Mouse (Mus musculus) limb, embryonic 13.5 days (tissue): ENCODE data around the gene Gad1. TPM values are rescaled to one million over a fixed set of nuclear protein-coding genes. Genes with fewer than 3 reads are reported as not detected.
"Not testable (repeated sequence)": the region's sequence is repeated elsewhere in the genome, so short reads cannot be mapped to it uniquely, and the experiment has no call there.

Source experiments
- ATAC-seq: fragments of 200-750 bp; cut with Nextera tagmentation; 2 replicates; pipeline ENCODE4 v1.8.0; 2017; ENCODE audit warnings: low read depth, moderate number of reproducible peaks, moderate TSS enrichment; ENCODE audit not compliant: low FRiP score
- H3K27ac ChIP-seq: fragments of 300-500 bp; sonication (generic); 2 replicates; pipeline ENCODE4 v1.5.1; 2015; ENCODE audit warnings: inconsistent platforms, mild to moderate bottlenecking, moderate library complexity
- H3K27me3 ChIP-seq: fragments of 300-500 bp; sonication (generic); 2 replicates; pipeline ENCODE4 v1.6.1; 2015; ENCODE audit warnings: mild to moderate bottlenecking, inconsistent platforms
- H3K36me3 ChIP-seq: fragments of 300-500 bp; sonication (generic); 2 replicates; pipeline ENCODE4 v1.6.1; 2015; ENCODE audit warnings: inconsistent platforms, mild to moderate bottlenecking, moderate library complexity
- H3K4me1 ChIP-seq: fragments of 300-500 bp; sonication (generic); 2 replicates; pipeline ENCODE4 v1.6.1; 2015; ENCODE audit warnings: inconsistent platforms
- H3K4me2 ChIP-seq: fragments of 300-500 bp; sonication (generic); replicated peaks from 2 replicates; pipeline ENCODE4 v1.6.1; 2015; ENCODE audit warnings: inconsistent platforms, mild to moderate bottlenecking, moderate library complexity
- H3K4me3 ChIP-seq: fragments of 300-500 bp; sonication (generic); 2 replicates; pipeline ENCODE4 v1.5.1; 2015; ENCODE audit warnings: moderate library complexity, mild to moderate bottlenecking, inconsistent platforms
- H3K9ac ChIP-seq: fragments of 300-500 bp; sonication (generic); 2 replicates; pipeline ENCODE4 v1.6.1; 2015; ENCODE audit warnings: mild to moderate bottlenecking, inconsistent platforms
- H3K9me3 ChIP-seq: fragments of 300-500 bp; sonication (generic); 2 replicates; pipeline ENCODE4 v1.6.1; 2016; ENCODE audit warnings: inconsistent platforms
- WGBS: fragments of 180-500 bp; shearing (Covaris S2); methylation state at CpG from one replicate; pipeline ENCODE4 v1.1.7; 2015; 5-methylcytosine and 5-hydroxymethylcytosine counted together
- polyA plus RNA-seq: library from polyadenylated mRNA; unstranded; fragments of >200 nt; fragmentation: Nextera tagmentation; extraction: Ambion mirVana; gene quantifications from 2 replicates; pipeline ENCODE4 v1.2.1, GENCODE M21; 2015

Gad1 gene
- polyA plus RNA-seq = 0.45 and 0.46 TPM in 2 replicates

DNA sequence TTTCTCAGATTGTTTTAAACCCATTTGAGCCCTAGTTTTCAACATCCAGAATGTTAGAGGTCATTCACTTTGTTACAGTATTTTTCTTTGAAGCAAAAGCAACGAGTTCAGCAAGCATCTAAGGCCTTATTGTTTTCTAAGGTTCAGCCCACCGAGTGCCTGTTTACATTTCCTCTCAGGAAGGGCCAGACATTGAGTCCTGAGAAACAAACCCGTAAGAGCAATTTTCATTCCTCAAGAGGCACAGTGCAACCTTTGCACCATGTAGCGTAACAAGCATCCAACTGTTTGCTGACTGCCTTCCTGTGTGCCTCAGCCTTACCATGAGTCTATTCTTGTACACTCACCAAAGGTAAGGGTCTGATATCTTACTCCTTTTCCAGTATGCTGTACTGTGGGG is at the start of gene Gad1:
Gene Gad1, plus strand, starts transcription at position 301 of the 400 bp plus-strand sequence.
- WGBS = 56% methylated on average over 4 of the region's 4 CpGs
- Histone ChIP-seq H3K36me3 (no peaks in the 10 kb centered on the region), H3K9me3 (no peaks in the 10 kb centered on the region), H3K4me3 (no peak within 1 kb of the TSS), H3K4me2 (no peak within 1 kb of the TSS), H3K27me3 (peaks cover 14% of the 10 kb centered on the region; the same call in 1 of the 2 replicates), H3K27ac (no peak within 1 kb of the TSS), H3K9ac (no peak within 1 kb of the TSS), H3K4me1 (no peaks in the 10 kb centered on the region)
- no peak for ATAC-seq

DNA sequence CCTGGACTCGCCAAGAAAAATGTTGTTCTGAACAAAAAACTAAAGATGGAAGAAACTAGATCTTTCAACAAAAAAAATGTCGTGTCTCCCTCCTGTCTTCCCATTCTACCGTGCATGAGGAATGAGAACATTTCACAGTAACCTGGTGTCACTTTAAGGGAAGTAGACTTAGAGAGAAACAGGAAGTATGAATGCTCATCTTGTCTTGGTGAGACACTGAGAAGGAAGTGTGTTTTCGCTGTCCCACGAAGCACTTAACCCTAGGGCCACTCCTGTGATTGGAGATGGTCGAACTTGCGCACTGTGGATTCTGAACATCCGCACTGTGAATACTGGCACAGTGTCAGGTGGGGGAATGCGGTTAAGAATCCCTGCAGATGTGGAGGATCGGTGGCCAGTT is 49.4 kb upstream of the Gad1 start:
- Histone ChIP-seq H3K9ac (no peak overlapping the region), H3K36me3 (no peaks in the 10 kb centered on the region), H3K4me1 (0 out of 2 replicates have a peak, but pooled peaks cover 1% of the 10 kb centered on the region), H3K4me3 (no peak overlapping the region), H3K4me2 (no peak overlapping the region), H3K27me3 (peaks cover 10% of the 10 kb centered on the region), H3K9me3 (no peaks in the 10 kb centered on the region), H3K27ac (no peak overlapping the region)
- ATAC-seq = no peak
- 83% methylated on average over 10 of the region's 10 CpGs for WGBS

- no peak overlapping the region for H3K27ac ChIP-seq
- no peaks in the 10 kb centered on the region for H3K9me3 ChIP-seq
- peaks cover 5% of the 10 kb centered on the region; the same call in 1 of the 2 replicates for H3K4me1 ChIP-seq
- 41% methylated on average over 1 of the region's 1 CpGs for WGBS
- no peak overlapping the region for H3K4me2 ChIP-seq
- peaks cover 7% of the 10 kb centered on the region for H3K27me3 ChIP-seq
- no peak overlapping the region for H3K9ac ChIP-seq
- ATAC-seq = no peak
- no peaks in the 10 kb centered on the region for H3K36me3 ChIP-seq
- H3K4me3 ChIP-seq = no peak overlapping the region
Measured at GRCm38 (mm10) chr2:70505229-70505628, 47.6 kb upstream of the Gad1 start.

DNA sequence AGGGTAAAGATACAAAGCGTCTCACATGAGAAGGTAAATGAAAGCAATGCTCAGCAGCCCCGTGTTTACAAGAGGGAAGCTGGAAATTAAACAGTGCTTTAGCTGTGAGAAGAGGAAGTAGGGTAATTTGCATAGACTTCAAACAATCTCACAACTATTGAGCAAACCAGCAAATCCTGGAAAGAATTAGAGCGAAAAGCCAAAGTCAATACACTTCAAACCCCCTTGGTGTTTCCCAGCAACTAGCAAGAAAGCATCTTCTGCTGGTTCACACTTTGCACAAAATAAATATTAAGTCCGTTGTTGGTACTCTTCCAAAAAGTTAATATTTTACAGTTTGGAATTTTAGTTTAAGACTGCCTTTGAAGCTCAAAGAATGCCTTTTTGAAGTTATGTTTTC is 47.0 kb upstream of the Gad1 start:
- ATAC-seq = no peak
- Histone ChIP-seq H3K4me3 (no peak overlapping the region), H3K36me3 (no peaks in the 10 kb centered on the region), H3K27me3 (peaks cover 10% of the 10 kb centered on the region), H3K9ac (no peak overlapping the region), H3K4me1 (peaks cover 5% of the 10 kb centered on the region; the same call in 1 of the 2 replicates), H3K4me2 (no peak overlapping the region), H3K9me3 (no peaks in the 10 kb centered on the region), H3K27ac (no peak overlapping the region)
- WGBS = 25% methylated on average over 4 of the region's 4 CpGs

DNA sequence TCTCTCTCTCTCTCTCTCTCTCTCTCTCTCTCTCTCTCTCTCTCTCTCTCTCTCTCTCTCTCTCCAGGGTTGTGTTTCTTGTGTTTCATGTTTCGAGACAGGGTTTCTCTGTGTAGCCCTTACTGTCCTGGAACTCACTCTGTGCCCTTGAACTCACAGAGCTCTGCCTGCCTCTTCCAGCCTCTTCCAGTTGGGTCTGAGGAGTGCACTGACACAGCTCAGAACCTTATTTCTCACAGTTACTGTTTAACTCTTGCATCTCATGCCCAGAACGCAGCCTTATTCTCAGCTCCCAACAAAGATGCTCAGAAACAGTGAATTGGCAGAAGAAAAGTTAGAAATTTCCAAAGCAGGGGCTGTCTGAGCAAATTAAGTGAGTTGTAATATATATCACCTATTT is 46.5 kb upstream of the Gad1 start:
- no peaks in the 10 kb centered on the region for H3K36me3 ChIP-seq
- peaks cover 10% of the 10 kb centered on the region for H3K27me3 ChIP-seq
- H3K4me1 ChIP-seq = peaks cover 5% of the 10 kb centered on the region; the same call in 1 of the 2 replicates
- no peak overlapping the region for H3K4me2 ChIP-seq
- H3K9me3 ChIP-seq = no peaks in the 10 kb centered on the region
- H3K4me3 ChIP-seq = no peak overlapping the region
- 61% methylated on average over 2 of the region's 2 CpGs for WGBS
- H3K9ac ChIP-seq = no peak overlapping the region
- H3K27ac ChIP-seq = no peak overlapping the region
- no peak for ATAC-seq

GRCm38 (mm10) chr2:70508496-70508895 is 44.4 kb upstream of the Gad1 start, which contains the start of gene Erich2:
Gene Erich2 (plus strand): TSS chr2:70508819.
- ATAC-seq = 0 out of 2 replicates have a peak, but pooled peaks have one; percentile 13
- no peak within 1 kb of the TSS for H3K27ac ChIP-seq
- peak within 1 kb of the TSS; percentile 80 for H3K4me2 ChIP-seq
- H3K9ac ChIP-seq = peak within 1 kb of the TSS; percentile 62
- 19% methylated on average over 10 of the region's 10 CpGs for WGBS
- H3K9me3 ChIP-seq = no peaks in the 10 kb centered on the region
- peaks cover 10% of the 10 kb centered on the region for H3K27me3 ChIP-seq
- no peaks in the 10 kb centered on the region for H3K36me3 ChIP-seq
- H3K4me1 ChIP-seq = peaks cover 5% of the 10 kb centered on the region; the same call in 1 of the 2 replicates
- H3K4me3 ChIP-seq = peak within 1 kb of the TSS; percentile 57

DNA sequence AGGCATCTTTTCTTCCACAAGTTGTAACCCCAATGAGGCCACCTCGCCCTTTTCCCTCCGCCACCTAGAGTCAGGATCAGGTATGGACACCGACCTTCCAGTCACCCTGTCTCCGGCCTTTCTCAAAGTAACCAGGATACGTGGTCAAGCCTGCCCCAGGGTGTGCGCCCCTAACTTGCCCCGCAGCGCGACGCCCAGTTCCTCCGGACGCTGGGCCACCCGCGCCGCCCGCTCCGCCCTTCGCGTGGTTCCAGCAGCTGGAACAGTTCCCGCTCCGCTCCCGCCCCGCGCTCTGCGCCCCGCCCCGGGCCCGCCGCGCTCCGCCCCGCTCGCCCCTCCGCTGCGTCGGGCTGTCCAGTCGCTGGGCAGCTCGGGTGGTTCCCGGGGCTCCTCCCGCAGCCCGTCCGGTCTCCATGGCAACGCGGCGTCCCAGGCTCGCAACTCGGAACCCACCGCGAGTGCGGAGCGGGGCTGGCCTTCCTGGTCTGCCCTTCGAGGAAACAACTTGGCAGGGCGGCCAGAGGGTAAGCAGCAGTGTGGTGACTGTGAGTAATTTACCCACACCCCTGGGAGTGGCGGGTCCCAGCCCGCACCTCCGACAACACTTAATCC is 43.7 kb upstream of the Gad1 start:
- peak overlapping the region; percentile 80 for H3K4me2 ChIP-seq
- no peak overlapping the region for H3K27ac ChIP-seq
- peak overlapping the region; percentile 62 for H3K9ac ChIP-seq
- H3K27me3 ChIP-seq = peaks cover 10% of the 10 kb centered on the region
- peak; percentile 97 for ATAC-seq
- WGBS = under 1% methylated on average over 55 of the region's 56 CpGs
- H3K4me1 ChIP-seq = peaks cover 5% of the 10 kb centered on the region; the same call in 1 of the 2 replicates
- no peaks in the 10 kb centered on the region for H3K9me3 ChIP-seq
- H3K4me3 ChIP-seq = peak overlapping the region; percentile 57
- H3K36me3 ChIP-seq = no peaks in the 10 kb centered on the region

GRCm38 (mm10) chr2:70538283-70538682 is 14.6 kb upstream of the Gad1 start:
- not testable (repeated sequence) for H3K9ac ChIP-seq, H3K4me3 ChIP-seq, H3K27me3 ChIP-seq, H3K9me3 ChIP-seq, H3K4me2 ChIP-seq, H3K27ac ChIP-seq, H3K4me1 ChIP-seq, H3K36me3 ChIP-seq, ATAC-seq
- WGBS = 41% methylated on average over 7 of the region's 7 CpGs

- H3K9ac ChIP-seq = no peak overlapping the region
- no peak for ATAC-seq
- H3K36me3 ChIP-seq = no peaks in the 10 kb centered on the region
- 70% methylated on average over 6 of the region's 6 CpGs for WGBS
- H3K4me3 ChIP-seq = no peak overlapping the region
- H3K4me1 ChIP-seq = no peaks in the 10 kb centered on the region
- H3K4me2 ChIP-seq = no peak overlapping the region
- H3K27ac ChIP-seq = no peak overlapping the region
- no peaks in the 10 kb centered on the region for H3K9me3 ChIP-seq
- no peaks in the 10 kb centered on the region for H3K27me3 ChIP-seq
Measured at GRCm38 (mm10) chr2:70550671-70551070, 2.2 kb upstream of the Gad1 start.

GRCm38 (mm10) chr2:70551446-70551845 is 1.4 kb upstream of the Gad1 start:
- no peaks in the 10 kb centered on the region for H3K36me3 ChIP-seq
- 77% methylated on average over 2 of the region's 2 CpGs for WGBS
- H3K4me3 ChIP-seq = no peak overlapping the region
- no peaks in the 10 kb centered on the region for H3K9me3 ChIP-seq
- no peak overlapping the region for H3K27ac ChIP-seq
- no peak overlapping the region for H3K4me2 ChIP-seq
- no peak for ATAC-seq
- peaks cover 1% of the 10 kb centered on the region; the same call in 1 of the 2 replicates for H3K27me3 ChIP-seq
- no peaks in the 10 kb centered on the region for H3K4me1 ChIP-seq
- no peak overlapping the region for H3K9ac ChIP-seq

DNA sequence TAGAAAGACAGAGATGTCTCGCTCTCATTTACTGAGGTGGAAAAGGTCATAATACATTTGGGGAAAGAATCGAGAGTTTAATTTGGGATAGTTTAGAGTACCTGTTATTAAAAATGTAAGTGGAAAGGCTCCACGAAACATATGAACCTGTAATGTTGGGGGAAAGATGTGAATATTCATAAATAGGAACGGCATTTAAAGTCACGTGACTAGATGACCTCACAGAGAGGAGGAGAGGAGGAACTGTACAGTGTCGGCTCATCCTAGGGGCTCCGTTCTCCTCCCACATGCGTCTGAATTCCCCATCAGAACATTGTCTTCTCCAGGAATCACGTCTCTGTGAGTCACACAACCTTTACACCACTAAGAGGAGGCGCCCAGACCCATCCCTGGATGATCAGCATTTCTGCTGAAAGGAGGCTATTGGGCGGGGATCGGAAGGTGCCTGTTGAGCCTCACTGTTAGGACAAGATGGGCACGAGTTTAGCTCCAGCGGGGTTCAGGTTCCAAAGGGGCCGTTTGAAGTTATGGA is 739 bp upstream of the Gad1 start:
- Histone ChIP-seq H3K4me1 (no peaks in the 10 kb centered on the region), H3K36me3 (no peaks in the 10 kb centered on the region), H3K4me3 (no peak overlapping the region), H3K9me3 (no peaks in the 10 kb centered on the region), H3K27me3 (peaks cover 8% of the 10 kb centered on the region; the same call in 1 of the 2 replicates), H3K9ac (no peak overlapping the region), H3K27ac (no peak overlapping the region), H3K4me2 (no peak overlapping the region)
- 80% methylated on average over 15 of the region's 15 CpGs for WGBS
- ATAC-seq = no peak

DNA sequence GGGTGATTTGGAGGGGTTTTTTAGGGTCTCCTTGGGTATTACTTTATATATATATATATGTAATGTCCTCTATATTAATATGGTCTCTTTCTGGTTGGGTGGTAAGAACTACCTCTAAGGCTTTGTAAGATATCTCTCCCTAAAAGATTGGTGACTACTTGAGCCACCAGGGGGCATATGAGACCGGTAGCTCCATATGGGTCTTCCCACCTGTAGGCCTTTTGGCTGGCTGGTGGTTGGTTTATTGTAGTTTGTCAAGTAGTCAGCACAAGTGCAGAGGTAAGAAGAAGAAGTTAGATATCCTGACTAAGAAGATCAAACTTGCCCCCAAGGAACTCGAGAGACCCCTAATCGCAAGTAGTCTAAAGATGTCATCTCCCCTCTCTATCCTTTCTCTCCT is 954 bp downstream of the Gad1 start:
- 78% methylated on average over 3 of the region's 3 CpGs for WGBS
- H3K4me2 ChIP-seq = no peak overlapping the region
- ATAC-seq = no peak
- H3K27me3 ChIP-seq = peaks cover 21% of the 10 kb centered on the region
- no peaks in the 10 kb centered on the region for H3K36me3 ChIP-seq
- H3K9me3 ChIP-seq = no peaks in the 10 kb centered on the region
- H3K27ac ChIP-seq = no peak overlapping the region
- H3K9ac ChIP-seq = no peak overlapping the region
- H3K4me3 ChIP-seq = no peak overlapping the region
- H3K4me1 ChIP-seq = no peaks in the 10 kb centered on the region
